ENCODE assay signal across 23 mouse cellular contexts in genomic region chr5:132661266-132661665, GRCm38 (mm10).
DNase-seq lines count a peak whose midpoint lies in the region; ATAC-seq and TF ChIP-seq lines count a peak whose summit lies in the region.
"Had no signal": no experiment of that assay in that cellular context is flagged by ENCODE, and none has a peak within 500 bp of the region (broad histone marks: within the 10 kb centered on the region; RNA-seq: fewer than 3 reads in every experiment).

No protein-coding gene starts in this region.

- no peak overlapping the region for H3K4me2 ChIP-seq in midbrain, postnatal 0 days (ENCODE audit: low read depth, low read length, poor library complexity, severe bottlenecking)
- H3K4me2 ChIP-seq in midbrain, embryonic 13.5 days (replicated peaks), result no peak overlapping the region
- H3K4me2 ChIP-seq: hindbrain, embryonic 12.5 days; liver, embryonic 15.5 days; neural tube, embryonic 12.5 days had no signal

- H3K4me3 ChIP-seq in midbrain, postnatal 0 days (ENCODE audit: low read depth, low read length), result no peak overlapping the region
- H3K4me3 ChIP-seq in midbrain, embryonic 13.5 days (replicated peaks), result no peak overlapping the region
- H3K4me3 ChIP-seq: heart, adult 2 months; hindbrain, embryonic 12.5 days; left cerebral cortex, adult 2 months; limb, embryonic 10.5 days; liver, embryonic 15.5 days; midbrain, embryonic 10.5 days; neural tube, embryonic 12.5 days had no signal

- WGBS in midbrain, postnatal 0 days, result 45% methylated on average over 1 of the region's 1 CpGs
- WGBS in midbrain, embryonic 13.5 days, result 48% methylated on average over 1 of the region's 1 CpGs

- no peak overlapping the region for H3K27ac ChIP-seq in midbrain, postnatal 0 days (ENCODE audit: low read depth, low read length)
- H3K27ac ChIP-seq in midbrain, embryonic 13.5 days, result no peak overlapping the region
- H3K27ac ChIP-seq: heart, adult 2 months; hindbrain, embryonic 12.5 days; left cerebral cortex, adult 2 months; limb, embryonic 10.5 days; liver, embryonic 15.5 days; macrophage; midbrain, embryonic 10.5 days; neural tube, embryonic 12.5 days had no signal

- H3K27me3 ChIP-seq in midbrain, postnatal 0 days (ENCODE audit: insufficient read depth, low read length), result no peaks in the 10 kb centered on the region
- H3K27me3 ChIP-seq in midbrain, embryonic 13.5 days, result no peaks in the 10 kb centered on the region
- H3K27me3 ChIP-seq: hindbrain, embryonic 12.5 days; liver, embryonic 15.5 days; neural tube, embryonic 12.5 days had no signal

- no peak for TF ChIP-seq CTCF in midbrain, postnatal 0 days (IDR thresholded peaks at IDR 0.05)

- no peaks in the 10 kb centered on the region for H3K9me3 ChIP-seq in midbrain, postnatal 0 days (ENCODE audit: low read length)
- H3K9me3 ChIP-seq in midbrain, embryonic 13.5 days, result peaks cover 8% of the 10 kb centered on the region; the same call in 1 of the 2 replicates
- H3K9me3 ChIP-seq: limb, embryonic 10.5 days; liver, embryonic 15.5 days; midbrain, embryonic 10.5 days; neural tube, embryonic 12.5 days had no signal

- no peaks in the 10 kb centered on the region for H3K36me3 ChIP-seq in midbrain, postnatal 0 days (ENCODE audit: insufficient read depth, low read length)
- H3K36me3 ChIP-seq in midbrain, embryonic 13.5 days, result no peaks in the 10 kb centered on the region
- H3K36me3 ChIP-seq: hindbrain, embryonic 12.5 days; limb, embryonic 10.5 days; liver, embryonic 15.5 days; midbrain, embryonic 10.5 days; neural tube, embryonic 12.5 days had no signal

- ATAC-seq in midbrain, postnatal 0 days (ENCODE audit: low FRiP score), result no peak
- no peak for ATAC-seq in midbrain, embryonic 13.5 days
- ATAC-seq: inflammation-experienced regulatory T-cells, adult 6 months had no signal

- no peak overlapping the region for H3K9ac ChIP-seq in midbrain, postnatal 0 days (replicated peaks; ENCODE audit: low read length, poor library complexity, severe bottlenecking)
- H3K9ac ChIP-seq in midbrain, embryonic 13.5 days (replicated peaks), result no peak overlapping the region
- H3K9ac ChIP-seq: hindbrain, embryonic 12.5 days; liver, embryonic 15.5 days; neural tube, embryonic 12.5 days had no signal

- peak; percentile 13 for DNase-seq in gastrocnemius, postnatal 25 days
- DNase-seq in gastrocnemius, adult 8-10 months (ENCODE audit: low spot score in 2 of 2), result no peak
- peak; percentile 55 for DNase-seq in midbrain, postnatal 0 days (ENCODE audit: low spot score)
- DNase-seq in cerebellum, adult 9-10 months, result peak; percentile 67
- DNase-seq in embryo, embryonic 10 days (ENCODE audit: low spot score), result no peak
- no peak for DNase-seq in neural tube, embryonic 10.5 days (ENCODE audit: extremely low spot score, low spot score)
- DNase-seq: adrenal gland, adult 2 months; gastrocnemius, postnatal 10 days; heart, adult 2 months; kidney, adult 18-20 months; kidney, postnatal 4 days; liver; right cerebral cortex, postnatal 25 days; spleen, adult 18-20 months had no signal

- H3K4me1 ChIP-seq in midbrain, postnatal 0 days (ENCODE audit: insufficient read depth, low read length), result no peaks in the 10 kb centered on the region
- no peaks in the 10 kb centered on the region for H3K4me1 ChIP-seq in midbrain, embryonic 13.5 days (replicated peaks)
- H3K4me1 ChIP-seq: hindbrain, embryonic 12.5 days; limb, embryonic 10.5 days; liver, embryonic 15.5 days; midbrain, embryonic 10.5 days; neural tube, embryonic 12.5 days had no signal

Comparison
In these comparisons a context has a peak if more than half of its experiments do, and no peak if none do; other contexts are left out.
1. DNase-seq: peak in gastrocnemius, postnatal 25 days (single experiment), midbrain, postnatal 0 days (single experiment) and cerebellum, adult 9-10 months (single experiment); none in gastrocnemius, adult 8-10 months (0 of 2), embryo, embryonic 10 days (single experiment) and neural tube, embryonic 10.5 days (single experiment).